Mouse (Mus musculus) heart, postnatal 0 days (tissue): ENCODE results near the gene Mien1.

Source experiments
- CTCF ChIP-seq: IDR thresholded peaks from 2 replicates; pipeline ENCODE4 v1.5.1; 2016; ENCODE audit warnings: antibody characterized with exemption, control low read depth, low read depth
- EP300 ChIP-seq: IDR thresholded peaks from 2 replicates; pipeline ENCODE4 v1.6.1; 2016; ENCODE audit warnings: antibody characterized with exemption, low read depth

DNA sequence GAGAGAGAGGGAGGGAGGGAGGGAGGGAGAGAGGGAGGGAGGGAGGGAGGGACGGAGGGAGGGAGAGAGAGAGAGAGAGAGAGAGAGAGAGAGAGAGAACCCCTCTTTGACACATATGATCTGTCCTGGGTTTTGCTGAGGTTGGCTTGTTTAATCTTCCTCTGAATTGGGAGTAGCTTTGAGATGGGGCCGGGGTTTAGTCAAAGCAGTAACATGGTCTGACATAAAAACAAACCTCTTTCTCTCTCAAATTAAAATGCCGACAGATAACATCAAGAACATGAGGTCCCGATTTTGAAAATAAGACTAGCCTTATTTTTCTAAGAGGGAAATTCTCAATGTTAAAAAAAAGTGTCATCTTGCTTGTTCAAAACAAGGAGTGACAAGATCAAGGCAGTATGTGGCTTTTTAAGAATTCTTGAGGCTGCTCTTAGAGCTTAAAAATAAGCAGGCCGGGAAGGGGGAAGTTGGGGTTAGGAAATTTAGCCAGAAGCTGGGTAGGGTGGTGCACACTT, 48.8 kb upstream of the Mien1 start:
- TF ChIP-seq CTCF (no peak), EP300 (no peak)
